Mouse (Mus musculus) limb, embryonic 13.5 days (tissue): ENCODE data around the gene Ring1. TPM values are rescaled to one million over a fixed set of nuclear protein-coding genes. Genes with fewer than 3 reads are reported as not detected.
A peak's percentile ranks its signal among the peaks of the same experiment; 100 is the strongest.

Experiments used
- ATAC-seq: fragments of 200-750 bp; cut with Nextera tagmentation; 2 replicates; pipeline ENCODE4 v1.8.0; 2017; ENCODE audit warnings: low read depth, moderate number of reproducible peaks, moderate TSS enrichment; ENCODE audit not compliant: low FRiP score
- H3K27ac ChIP-seq: fragments of 300-500 bp; sonication (generic); 2 replicates; pipeline ENCODE4 v1.5.1; 2015; ENCODE audit warnings: inconsistent platforms, mild to moderate bottlenecking, moderate library complexity
- H3K27me3 ChIP-seq: fragments of 300-500 bp; sonication (generic); 2 replicates; pipeline ENCODE4 v1.6.1; 2015; ENCODE audit warnings: mild to moderate bottlenecking, inconsistent platforms
- H3K36me3 ChIP-seq: fragments of 300-500 bp; sonication (generic); 2 replicates; pipeline ENCODE4 v1.6.1; 2015; ENCODE audit warnings: inconsistent platforms, mild to moderate bottlenecking, moderate library complexity
- H3K4me1 ChIP-seq: fragments of 300-500 bp; sonication (generic); 2 replicates; pipeline ENCODE4 v1.6.1; 2015; ENCODE audit warnings: inconsistent platforms
- H3K4me2 ChIP-seq: fragments of 300-500 bp; sonication (generic); replicated peaks from 2 replicates; pipeline ENCODE4 v1.6.1; 2015; ENCODE audit warnings: inconsistent platforms, mild to moderate bottlenecking, moderate library complexity
- H3K4me3 ChIP-seq: fragments of 300-500 bp; sonication (generic); 2 replicates; pipeline ENCODE4 v1.5.1; 2015; ENCODE audit warnings: moderate library complexity, mild to moderate bottlenecking, inconsistent platforms
- H3K9ac ChIP-seq: fragments of 300-500 bp; sonication (generic); 2 replicates; pipeline ENCODE4 v1.6.1; 2015; ENCODE audit warnings: mild to moderate bottlenecking, inconsistent platforms
- H3K9me3 ChIP-seq: fragments of 300-500 bp; sonication (generic); 2 replicates; pipeline ENCODE4 v1.6.1; 2016; ENCODE audit warnings: inconsistent platforms
- WGBS: fragments of 180-500 bp; shearing (Covaris S2); methylation state at CpG from one replicate; pipeline ENCODE4 v1.1.7; 2015; 5-methylcytosine and 5-hydroxymethylcytosine counted together
- polyA plus RNA-seq: library from polyadenylated mRNA; unstranded; fragments of >200 nt; fragmentation: Nextera tagmentation; extraction: Ambion mirVana; gene quantifications from 2 replicates; pipeline ENCODE4 v1.2.1, GENCODE M21; 2015

Gene Ring1
- polyA plus RNA-seq = 19.1 and 19.8 TPM in 2 replicates

- Histone ChIP-seq H3K27me3 (no peaks in the 10 kb centered on the region), H3K4me3 (peak within 1 kb of the TSS; percentile 81), H3K9me3 (peaks cover 9% of the 10 kb centered on the region), H3K36me3 (peaks cover 48% of the 10 kb centered on the region), H3K27ac (peak within 1 kb of the TSS; percentile 94), H3K9ac (peak within 1 kb of the TSS; percentile 94), H3K4me2 (peak within 1 kb of the TSS; percentile 97), H3K4me1 (peaks cover 49% of the 10 kb centered on the region)
- peak; percentile 76 for ATAC-seq
- WGBS = under 1% methylated on average over 56 of the region's 58 CpGs
Observed at GRCm38 (mm10) chr17:34024317-34024821, at the start of gene Ring1. Ring1 (minus strand) TSS chr17:34024680.

GRCm38 (mm10) chr17:34072091-34072490 lies 47.6 kb upstream of the Ring1 start:
- Histone ChIP-seq H3K4me1 (no peaks in the 10 kb centered on the region), H3K36me3 (no peaks in the 10 kb centered on the region), H3K9me3 (peaks cover 4% of the 10 kb centered on the region), H3K27me3 (peaks cover 19% of the 10 kb centered on the region), H3K27ac (no peak overlapping the region), H3K4me3 (no peak overlapping the region), H3K4me2 (no peak overlapping the region), H3K9ac (no peak overlapping the region)
- 74% methylated on average over 5 of the region's 5 CpGs for WGBS
- no peak for ATAC-seq

GRCm38 (mm10) chr17:34068864-34069263 lies 44.4 kb upstream of the Ring1 start:
- WGBS = 53% methylated on average over 3 of the region's 3 CpGs
- no peak for ATAC-seq
- H3K9me3 ChIP-seq = peaks cover 4% of the 10 kb centered on the region; the same call in 1 of the 2 replicates

GRCm38 (mm10) chr17:34057224-34057623 lies 32.7 kb upstream of the Ring1 start:
- Histone ChIP-seq H3K27me3 (no peaks in the 10 kb centered on the region), H3K27ac (no peak overlapping the region), H3K9me3 (no peaks in the 10 kb centered on the region), H3K36me3 (peaks cover 27% of the 10 kb centered on the region), H3K4me1 (no peaks in the 10 kb centered on the region), H3K4me3 (no peak overlapping the region), H3K9ac (no peak overlapping the region), H3K4me2 (no peak overlapping the region)
- no peak for ATAC-seq
- WGBS = 71% methylated on average over 7 of the region's 7 CpGs

More at GRCm38 (mm10) chr17:34068864-34069263, 44.4 kb upstream of the Ring1 start:
- Histone ChIP-seq H3K9ac (no peak overlapping the region), H3K4me2 (no peak overlapping the region), H3K27ac (no peak overlapping the region), H3K4me3 (no peak overlapping the region), H3K27me3 (no peaks in the 10 kb centered on the region; the same call in 1 of the 2 replicates), H3K4me1 (no peaks in the 10 kb centered on the region), H3K36me3 (peaks cover 15% of the 10 kb centered on the region; the same call in 1 of the 2 replicates)

GRCm38 (mm10) chr17:34047404-34048050 lies 23.0 kb upstream of the Ring1 start:
- H3K4me2 ChIP-seq = no peak overlapping the region
- H3K36me3 ChIP-seq = peaks cover 34% of the 10 kb centered on the region
- no peaks in the 10 kb centered on the region for H3K4me1 ChIP-seq
- H3K27ac ChIP-seq = no peak overlapping the region
- H3K27me3 ChIP-seq = 0 out of 2 replicates have a peak, but pooled peaks cover 4% of the 10 kb centered on the region
- no peak overlapping the region for H3K9ac ChIP-seq
- peaks cover 12% of the 10 kb centered on the region; the same call in 1 of the 2 replicates for H3K9me3 ChIP-seq
- WGBS = 95% methylated on average over 5 of the region's 5 CpGs
- no peak for ATAC-seq
- H3K4me3 ChIP-seq = no peak overlapping the region

- 75% methylated on average over 14 of the region's 14 CpGs for WGBS
- Histone ChIP-seq H3K4me1 (peaks cover 14% of the 10 kb centered on the region), H3K9ac (no peak overlapping the region), H3K9me3 (peaks cover 12% of the 10 kb centered on the region; the same call in 1 of the 2 replicates), H3K4me2 (no peak overlapping the region), H3K27me3 (peaks cover 19% of the 10 kb centered on the region), H3K27ac (no peak overlapping the region), H3K4me3 (no peak overlapping the region), H3K36me3 (peaks cover 21% of the 10 kb centered on the region)
- ATAC-seq = no peak
Observed at GRCm38 (mm10) chr17:34045941-34046340, 21.5 kb upstream of the Ring1 start.

- WGBS = 25% methylated on average over 17 of the region's 17 CpGs
- Histone ChIP-seq H3K36me3 (peaks cover 36% of the 10 kb centered on the region), H3K27me3 (peaks cover 48% of the 10 kb centered on the region), H3K9me3 (no peaks in the 10 kb centered on the region), H3K4me2 (peak overlapping the region; percentile 64), H3K4me1 (peaks cover 45% of the 10 kb centered on the region), H3K4me3 (peak overlapping the region; percentile 44), H3K9ac (peak overlapping the region; percentile 69), H3K27ac (peak overlapping the region; percentile 76)
- no peak for ATAC-seq
Observed at GRCm38 (mm10) chr17:34039562-34040450, 15.3 kb upstream of the Ring1 start.

GRCm38 (mm10) chr17:34038878-34039561 lies 14.5 kb upstream of the Ring1 start, which contains the start of gene Col11a2:
Col11a2 (plus strand) TSS chr17:34039437.
- Histone ChIP-seq H3K4me2 (peak within 1 kb of the TSS; percentile 64), H3K27me3 (peaks cover 48% of the 10 kb centered on the region), H3K4me3 (peak within 1 kb of the TSS; percentile 44), H3K4me1 (peaks cover 45% of the 10 kb centered on the region), H3K36me3 (peaks cover 41% of the 10 kb centered on the region), H3K9ac (peak within 1 kb of the TSS; percentile 69), H3K27ac (peak within 1 kb of the TSS; percentile 78), H3K9me3 (no peaks in the 10 kb centered on the region)
- peak; percentile 49 for ATAC-seq
- WGBS = 4% methylated on average over 28 of the region's 28 CpGs

- peaks cover 51% of the 10 kb centered on the region for H3K4me1 ChIP-seq
- peak overlapping the region; percentile 78 for H3K27ac ChIP-seq
- 18% methylated on average over 20 of the region's 21 CpGs for WGBS
- ATAC-seq = peak; percentile 21
- H3K9me3 ChIP-seq = no peaks in the 10 kb centered on the region
- H3K4me3 ChIP-seq = peak overlapping the region; percentile 44
- H3K36me3 ChIP-seq = peaks cover 47% of the 10 kb centered on the region
- peak overlapping the region; percentile 69; the same call in 1 of the 2 replicates for H3K9ac ChIP-seq
- peak overlapping the region; percentile 64 for H3K4me2 ChIP-seq
- peaks cover 48% of the 10 kb centered on the region for H3K27me3 ChIP-seq
Observed at GRCm38 (mm10) chr17:34038440-34038839, 14.0 kb upstream of the Ring1 start.

GRCm38 (mm10) chr17:34037241-34037640 lies 12.8 kb upstream of the Ring1 start:
- Histone ChIP-seq H3K9ac (no peak overlapping the region), H3K4me3 (no peak overlapping the region), H3K27me3 (peaks cover 41% of the 10 kb centered on the region), H3K9me3 (no peaks in the 10 kb centered on the region), H3K4me1 (peaks cover 59% of the 10 kb centered on the region), H3K27ac (peak overlapping the region; percentile 78; the same call in 1 of the 2 replicates), H3K36me3 (peaks cover 48% of the 10 kb centered on the region), H3K4me2 (no peak overlapping the region)
- 91% methylated on average over 7 of the region's 7 CpGs for WGBS
- no peak for ATAC-seq

GRCm38 (mm10) chr17:34036647-34037046 lies 12.2 kb upstream of the Ring1 start:
- Histone ChIP-seq H3K27me3 (peaks cover 35% of the 10 kb centered on the region), H3K27ac (no peak overlapping the region), H3K36me3 (peaks cover 48% of the 10 kb centered on the region), H3K4me3 (no peak overlapping the region), H3K4me1 (peaks cover 53% of the 10 kb centered on the region), H3K4me2 (no peak overlapping the region), H3K9ac (no peak overlapping the region), H3K9me3 (no peaks in the 10 kb centered on the region)
- ATAC-seq = no peak
- 81% methylated on average over 10 of the region's 10 CpGs for WGBS
